Mouse (Mus musculus): ENCODE results near the gene Riox2. TPM values are rescaled to one million over a fixed set of nuclear protein-coding genes. Genes with fewer than 3 reads are reported as not detected.

Riox2 gene
- polyA plus RNA-seq, 1 experiment = 17.1 TPM

GRCm38 (mm10) chr16:59517447-59518219 is 46.1 kb downstream of the Riox2 start:
- no peak for DNase-seq (ENCODE audit: low spot score)

- DNase-seq (ENCODE audit: low spot score) = no peak
Observed at GRCm38 (mm10) chr16:59521752-59522423, 50.3 kb downstream of the Riox2 start.

GRCm38 (mm10) chr16:59526939-59527338 is 55.4 kb downstream of the Riox2 start:
- DNase-seq (ENCODE audit: low spot score) = no peak

- DNase-seq (ENCODE audit: low spot score) = no peak
Observed at GRCm38 (mm10) chr16:59529570-59529969, 58.0 kb downstream of the Riox2 start.

- no peak for DNase-seq (ENCODE audit: low spot score)
Observed at GRCm38 (mm10) chr16:59531243-59531642, 59.7 kb downstream of the Riox2 start.

- DNase-seq (ENCODE audit: low spot score) = no peak
Observed at GRCm38 (mm10) chr16:59532561-59532960, 61.0 kb downstream of the Riox2 start.

GRCm38 (mm10) chr16:59534349-59534748 is 62.8 kb downstream of the Riox2 start:
- no peak for DNase-seq (ENCODE audit: low spot score)

- DNase-seq (ENCODE audit: low spot score) = no peak
Observed at GRCm38 (mm10) chr16:59535673-59536072, 64.1 kb downstream of the Riox2 start.

GRCm38 (mm10) chr16:59540944-59541343 is 69.4 kb downstream of the Riox2 start:
- DNase-seq (ENCODE audit: low spot score) = no peak

- no peak for DNase-seq (ENCODE audit: low spot score)
Observed at GRCm38 (mm10) chr16:59541382-59541781, 69.8 kb downstream of the Riox2 start.

Other genes starting within 250 kb of the Riox2 start
- not detected in 2 replicates for gene Olfr201, start 199.1 kb upstream of the Riox2 start, polyA plus RNA-seq (2012; rRNA removed)
- gene Olfr202, start 185.0 kb upstream of the Riox2 start, polyA plus RNA-seq (2012; rRNA removed) = not detected in 2 replicates
- not detected in 2 replicates for gene Olfr203, start 172.9 kb upstream of the Riox2 start, polyA plus RNA-seq (2012; rRNA removed)
- gene Olfr204, start 153.5 kb upstream of the Riox2 start, polyA plus RNA-seq (2012; rRNA removed) = not detected in 2 replicates
- not detected in 2 replicates for gene Olfr205, start 140.6 kb upstream of the Riox2 start, polyA plus RNA-seq (2012; rRNA removed)
- gene Olfr206, start 122.5 kb upstream of the Riox2 start, polyA plus RNA-seq (2012; rRNA removed) = not detected in 2 replicates
- not detected in 2 replicates for gene Olfr209, start 107.8 kb upstream of the Riox2 start, polyA plus RNA-seq (2012; rRNA removed)
- not detected in 2 replicates for gene Gabrr3, start 64.4 kb upstream of the Riox2 start, polyA plus RNA-seq (2012; rRNA removed)
- 25.8 and 31.1 TPM in 2 replicates for gene Crybg3, start 129.2 kb downstream of the Riox2 start, polyA plus RNA-seq (2012; rRNA removed)
- gene Arl6, start 167.6 kb downstream of the Riox2 start, polyA plus RNA-seq (2012; rRNA removed) = 13.1 and 16.1 TPM in 2 replicates

Measured in urinary bladder, adult 2 months (tissue).